ENCODE assay signal across 25 mouse cellular contexts in the genomic region with DNA sequence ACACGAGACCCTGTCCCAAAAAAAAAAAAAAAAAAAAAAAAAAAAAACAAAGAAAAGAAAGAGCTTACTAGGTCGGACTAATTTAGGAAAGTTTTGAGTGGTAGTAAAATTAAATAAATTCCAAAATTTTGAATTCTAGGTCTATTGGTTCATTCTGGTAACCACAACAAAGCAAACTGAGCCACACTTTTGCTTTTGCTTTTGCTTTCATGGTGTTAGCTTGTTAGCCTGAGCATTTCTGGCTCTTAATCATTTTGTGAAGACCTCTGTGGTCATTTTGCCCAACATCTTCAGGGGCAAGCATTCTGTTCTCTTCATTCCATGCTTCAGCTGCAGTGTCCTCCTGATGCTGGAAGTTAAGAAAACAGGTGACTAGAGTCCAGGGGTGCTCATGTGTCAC. TPM values are rescaled to one million over a fixed set of nuclear protein-coding genes. Genes with fewer than 3 reads are reported as not detected.
A peak's percentile ranks its signal among the peaks of the same experiment; 100 is the strongest.
DNase-seq lines count a peak whose midpoint lies in the region; ATAC-seq and TF ChIP-seq lines count a peak whose summit lies in the region.
"Had no signal": no experiment of that assay in that cellular context is flagged by ENCODE, and none has a peak within 500 bp of the region (broad histone marks: within the 10 kb centered on the region; RNA-seq: fewer than 3 reads in every experiment).

No protein-coding gene starts in this region.

- ATAC-seq in CD4-positive, CD25-positive, alpha-beta regulatory T cell, adult 4 months, result peak; percentile 89
- peak; percentile 84 for ATAC-seq in activated CD4-positive, CD25-positive, alpha-beta regulatory T cell, adult 4 months
- ATAC-seq in inflammation-experienced regulatory T-cells, adult 6 months, result peak; percentile 87
- ATAC-seq in hindbrain, embryonic 12.5 days (ENCODE audit: low FRiP score), result no peak
- ATAC-seq: forebrain, embryonic 13.5 days; forebrain, embryonic 15.5 days; forebrain, postnatal 0 days; Patski had no signal

- intact Hi-C loops in left cerebral cortex, adult 2 months (cut with DNase I), result no loop called here

- no peak overlapping the region for H3K27ac ChIP-seq in hindbrain, embryonic 12.5 days
- H3K27ac ChIP-seq in left cerebral cortex, adult 2 months, result no peak overlapping the region
- H3K27ac ChIP-seq: embryonic facial prominence, embryonic 10.5 days; embryonic facial prominence, embryonic 12.5 days; forebrain, embryonic 13.5 days; forebrain, embryonic 15.5 days had no signal

- H3K36me3 ChIP-seq in hindbrain, embryonic 12.5 days, result peaks cover 21% of the 10 kb centered on the region

- TF ChIP-seq CTCF in left cerebral cortex, adult 2 months (IDR thresholded peaks at IDR 0.05), result no peak

- no peak overlapping the region for H3K9ac ChIP-seq in hindbrain, embryonic 12.5 days
- H3K9ac ChIP-seq: embryonic facial prominence, embryonic 12.5 days; forebrain, embryonic 13.5 days; forebrain, embryonic 15.5 days; forebrain, postnatal 0 days had no signal

- H3K4me3 ChIP-seq in hindbrain, embryonic 12.5 days, result no peak overlapping the region
- no peak overlapping the region for H3K4me3 ChIP-seq in left cerebral cortex, adult 2 months
- H3K4me3 ChIP-seq: embryonic facial prominence, embryonic 10.5 days; embryonic facial prominence, embryonic 12.5 days; forebrain, embryonic 13.5 days; forebrain, embryonic 15.5 days had no signal

- DNase-seq in CD4-positive helper T cell, adult 2 months (ENCODE audit: low read depth, low spot score), result peak; percentile 34
- DNase-seq in lung, postnatal 25 days (ENCODE audit: low spot score), result no peak
- no peak for DNase-seq in ovary, postnatal 10 days (ENCODE audit: low spot score)
- no peak for DNase-seq in left cerebral cortex, adult 2 months (ENCODE audit: extremely low spot score in 1 of 2, low spot score in 2 of 2)
- DNase-seq: adrenal gland, adult 2 months; adrenal gland, postnatal 10 days; adrenal gland, postnatal 25 days; B cell, adult 2 months; cerebellum, adult 11 months; cerebellum, adult 18-20 months; cerebellum, adult 8-10 months; cerebellum, adult 9-11 months; cerebellum, postnatal 14 days; cerebellum, postnatal 36 days; forebrain, postnatal 0 days had no signal

- H3K9me3 ChIP-seq in hindbrain, embryonic 12.5 days (replicated peaks), result no peaks in the 10 kb centered on the region
- H3K9me3 ChIP-seq: embryonic facial prominence, embryonic 10.5 days; embryonic facial prominence, embryonic 12.5 days; forebrain, embryonic 13.5 days; forebrain, embryonic 15.5 days; G1E had no signal

- H3K27me3 ChIP-seq in hindbrain, embryonic 12.5 days, result no peaks in the 10 kb centered on the region
- H3K27me3 ChIP-seq: embryonic facial prominence, embryonic 12.5 days; forebrain, embryonic 13.5 days; forebrain, embryonic 15.5 days; Patski had no signal

- H3K4me2 ChIP-seq in hindbrain, embryonic 12.5 days (replicated peaks), result no peak overlapping the region
- H3K4me2 ChIP-seq: embryonic facial prominence, embryonic 12.5 days; forebrain, embryonic 13.5 days; forebrain, embryonic 15.5 days had no signal

- WGBS in hindbrain, embryonic 12.5 days, result 100% methylated on average over 2 of the region's 2 CpGs

- H3K4me1 ChIP-seq in hindbrain, embryonic 12.5 days, result no peaks in the 10 kb centered on the region
- H3K4me1 ChIP-seq: embryonic facial prominence, embryonic 10.5 days; embryonic facial prominence, embryonic 12.5 days; forebrain, embryonic 15.5 days had no signal

RNA-seq across cellular contexts. Expression of a gene that starts 29.5 kb away (rescaled TPM):
- 10 to 100 TPM; 18.8 to 30.0 TPM for polyA plus RNA-seq in CD4-positive, CD25-positive, alpha-beta regulatory T cell, adult 4 months (2017; shearing (Covaris generic))
- polyA plus RNA-seq in activated CD4-positive, CD25-positive, alpha-beta regulatory T cell, adult 4 months (2017; shearing (Covaris generic)), result 10 to 100 TPM; 20.3 to 22.6 TPM
- 10 to 100 TPM; 17.4 to 20.8 (median 18.2) TPM for polyA plus RNA-seq in inflammation-experienced regulatory T-cells, adult 6 months (2017; shearing (Covaris generic))
- polyA plus RNA-seq in hindbrain, embryonic 12.5 days (2016; fragmentation: Nextera tagmentation; extraction: Ambion mirVana), result 57.6 and 59.8 TPM in 2 replicates
- 10 to 100 TPM; 26.8 to 28.2 TPM for total RNA-seq in left cerebral cortex, adult 2 months (2021)
